Mouse (Mus musculus) left cerebral cortex, adult 2 months (tissue): ENCODE data around the gene Hivep3. TPM values are rescaled to one million over a fixed set of nuclear protein-coding genes. Genes with fewer than 3 reads are reported as not detected.
A peak's percentile ranks its signal among the peaks of the same experiment; 100 is the strongest.

Experiments used
- DNase-seq, 2 experiments: peaks; one replicate each; pipeline ENCODE4 v3.0.0; 2021 to 2022; ENCODE audit warnings: low spot score in 2 of 2, mixed read lengths in 1 of 2; ENCODE audit errors: extremely low spot score in 1 of 2
- H3K27ac ChIP-seq: fragments of 200-600 bp; 2 replicates; pipeline ENCODE4 v1.8.1; 2022
- H3K4me3 ChIP-seq: fragments of 200-600 bp; 2 replicates; pipeline ENCODE4 v1.8.1; 2022
- CTCF ChIP-seq: fragments of 200-600 bp; IDR thresholded peaks from 2 replicates; pipeline ENCODE4 v1.8.1; 2022; ENCODE audit warnings: antibody characterized with exemption, mild to moderate bottlenecking, moderate library complexity
- intact Hi-C: fragments of 180-260 bp; cut with DNase I; formaldehyde crosslinking; loops from one replicate; pipeline ENCODE4 v1.15.1; 2025
- total RNA-seq, 2 experiments: library from RNA; stranded (reverse); gene quantifications; 2 replicates each; pipeline ENCODE4 v1.2.3; 2021

The Hivep3 gene
- total RNA-seq, 2 experiments from 2014 or later: 65.8 to 87.4 TPM

GRCm38 (mm10) chr4:119901556-119902491, 168.2 kb downstream of the Hivep3 start:
- intact Hi-C loops: loop anchor here (1.0 to 5.0 kb wide), 5 partner anchors 21 to 140 kb away; no protein-coding TSS in a partner anchor
- peak; percentile 49 to 63 for DNase-seq
- peak overlapping the region; percentile 80 for H3K27ac ChIP-seq
- no peak for TF ChIP-seq CTCF
- no peak overlapping the region for H3K4me3 ChIP-seq

GRCm38 (mm10) chr4:119903328-119903727, 169.7 kb downstream of the Hivep3 start:
- TF ChIP-seq CTCF: peak; percentile 30
- DNase-seq: peak in 1 of 2 experiments; percentile 60
- H3K27ac ChIP-seq: peak overlapping the region; percentile 38; the same call in 1 of the 2 replicates
- H3K4me3 ChIP-seq: no peak overlapping the region
- intact Hi-C loops: loop anchor here (2.0 to 5.0 kb wide), 3 partner anchors 23 to 141 kb away; no protein-coding TSS in a partner anchor

- intact Hi-C loops: loop anchor here (2.0 to 5.0 kb wide), 3 partner anchors 23 to 142 kb away; no protein-coding TSS in a partner anchor
- no peak for TF ChIP-seq CTCF
- Histone ChIP-seq H3K4me3 (no peak overlapping the region), H3K27ac (peak overlapping the region; percentile 38)
- DNase-seq: no peak
Observed at GRCm38 (mm10) chr4:119903806-119904205, 170.2 kb downstream of the Hivep3 start.

- intact Hi-C loops: loop anchor here (5.0 kb wide), 2 partner anchors 128 to 142 kb away; no protein-coding TSS in a partner anchor
- no peak for DNase-seq
- no peak overlapping the region for H3K4me3 ChIP-seq
- TF ChIP-seq CTCF: no peak; the same call in 1 of the 2 replicates
- peak overlapping the region; percentile 38 for H3K27ac ChIP-seq
Observed at GRCm38 (mm10) chr4:119904296-119904695, 170.7 kb downstream of the Hivep3 start.

GRCm38 (mm10) chr4:119907106-119907505, 173.5 kb downstream of the Hivep3 start:
- no peak for DNase-seq
- intact Hi-C loops: no loop called here
- H3K4me3 ChIP-seq: no peak overlapping the region
- no peak for TF ChIP-seq CTCF
- no peak overlapping the region for H3K27ac ChIP-seq

GRCm38 (mm10) chr4:119911071-119911904, 177.7 kb downstream of the Hivep3 start:
- Histone ChIP-seq H3K4me3 (no peak overlapping the region), H3K27ac (peak overlapping the region; percentile 19; the same call in 1 of the 2 replicates)
- no peak for DNase-seq
- TF ChIP-seq CTCF: no peak
- intact Hi-C loops: no loop called here

GRCm38 (mm10) chr4:119912216-119912615, 178.6 kb downstream of the Hivep3 start:
- intact Hi-C loops: no loop called here
- TF ChIP-seq CTCF: no peak
- no peak for DNase-seq
- Histone ChIP-seq H3K4me3 (no peak overlapping the region), H3K27ac (peak overlapping the region; percentile 22; the same call in 1 of the 2 replicates)

- DNase-seq: no peak
- Histone ChIP-seq H3K4me3 (no peak overlapping the region), H3K27ac (no peak overlapping the region)
- no peak for TF ChIP-seq CTCF
- intact Hi-C loops: no loop called here
Observed at GRCm38 (mm10) chr4:119914194-119914593, 180.6 kb downstream of the Hivep3 start.

- intact Hi-C loops: no loop called here
- TF ChIP-seq CTCF: no peak
- no peak for DNase-seq
Observed at GRCm38 (mm10) chr4:119915069-119915468, 181.5 kb downstream of the Hivep3 start.

GRCm38 (mm10) chr4:119917502-119917901, 183.9 kb downstream of the Hivep3 start:
- intact Hi-C loops: no loop called here
- TF ChIP-seq CTCF: peak; percentile 64
- DNase-seq: no peak
- Histone ChIP-seq H3K27ac (no peak overlapping the region), H3K4me3 (no peak overlapping the region)

More at GRCm38 (mm10) chr4:119915069-119915468, 181.5 kb downstream of the Hivep3 start:
- Histone ChIP-seq H3K4me3 (no peak overlapping the region), H3K27ac (no peak overlapping the region)

GRCm38 (mm10) chr4:119919349-119919748, 185.8 kb downstream of the Hivep3 start:
- no peak overlapping the region for H3K4me3 ChIP-seq
- no peak for DNase-seq
- intact Hi-C loops: no loop called here
- H3K27ac ChIP-seq: no peak overlapping the region
- TF ChIP-seq CTCF: no peak; the same call in 1 of the 2 replicates
